Mouse (Mus musculus): ENCODE measurements at regions not wholly inside any gene's neighbourhood (a gene's known extent, or its start where the extent isn't known, plus 50 kb on each side); places are given as distances from the start of the nearest gene placed in this dataset.
A peak's percentile ranks its signal among the peaks of the same experiment; 100 is the strongest.

- peak in 1 of 2 experiments; percentile 2 for DNase-seq
Measured at GRCm38 (mm10) chr4:34371281-34372032, 179.3 kb upstream of the Akirin2 start.

GRCm38 (mm10) chr4:34386338-34386967 is 164.3 kb upstream of the Akirin2 start:
- no peak for DNase-seq

GRCm38 (mm10) chr4:34391499-34391898 is 159.2 kb upstream of the Akirin2 start:
- DNase-seq = peak; percentile 10 to 22

- DNase-seq = no peak
Measured at GRCm38 (mm10) chr4:34403061-34403460, 147.7 kb upstream of the Akirin2 start.

- peak; percentile 8 to 19 for DNase-seq
Measured at GRCm38 (mm10) chr4:34407181-34407580, 143.6 kb upstream of the Akirin2 start.

GRCm38 (mm10) chr4:34420970-34421369 is 129.8 kb upstream of the Akirin2 start:
- peak; percentile 24 to 48 for DNase-seq

- DNase-seq = no peak
Measured at GRCm38 (mm10) chr4:34424131-34424646, 126.5 kb upstream of the Akirin2 start.

- no peak for DNase-seq
Measured at GRCm38 (mm10) chr4:34429003-34429402, 121.7 kb upstream of the Akirin2 start.

GRCm38 (mm10) chr4:34429456-34430235 is 121.1 kb upstream of the Akirin2 start:
- peak in 1 of 2 experiments; percentile 13 for DNase-seq

GRCm38 (mm10) chr4:34437316-34437715 is 113.4 kb upstream of the Akirin2 start:
- no peak for DNase-seq

GRCm38 (mm10) chr4:34449582-34449981 is 101.2 kb upstream of the Akirin2 start:
- DNase-seq = no peak

GRCm38 (mm10) chr4:34462591-34462990 is 88.1 kb upstream of the Akirin2 start:
- DNase-seq = no peak

GRCm38 (mm10) chr4:34465845-34466244 is 84.9 kb upstream of the Akirin2 start:
- no peak for DNase-seq

GRCm38 (mm10) chr4:34466309-34466708 is 84.4 kb upstream of the Akirin2 start:
- no peak for DNase-seq

- peak; percentile 57 to 64 for DNase-seq
Measured at GRCm38 (mm10) chr4:34468096-34468495, 82.6 kb upstream of the Akirin2 start.

GRCm38 (mm10) chr4:34475792-34476448 is 74.8 kb upstream of the Akirin2 start:
- no peak for DNase-seq

GRCm38 (mm10) chr4:34484273-34484672 is 66.5 kb upstream of the Akirin2 start:
- no peak for DNase-seq

GRCm38 (mm10) chr4:34485574-34485973 is 65.2 kb upstream of the Akirin2 start:
- no peak for DNase-seq

- no peak for DNase-seq
Measured at GRCm38 (mm10) chr4:34494961-34495723, 55.6 kb upstream of the Akirin2 start.

GRCm38 (mm10) chr4:34498325-34498724 is 52.4 kb upstream of the Akirin2 start:
- no peak for DNase-seq

GRCm38 (mm10) chr4:34498781-34499180 is 52.0 kb upstream of the Akirin2 start:
- no peak for DNase-seq

- no peak for DNase-seq
Measured at GRCm38 (mm10) chr4:34499731-34500130, 51.0 kb upstream of the Akirin2 start.

Measured in kidney, postnatal 4 days (tissue).